Mouse (Mus musculus): ENCODE data around the gene B3glct. TPM values are rescaled to one million over a fixed set of nuclear protein-coding genes. Genes with fewer than 3 reads are reported as not detected.
A peak's percentile ranks its signal among the peaks of the same experiment; 100 is the strongest.

Gene B3glct
- polyA plus RNA-seq, 1 experiment, result 0.25 TPM

DNA sequence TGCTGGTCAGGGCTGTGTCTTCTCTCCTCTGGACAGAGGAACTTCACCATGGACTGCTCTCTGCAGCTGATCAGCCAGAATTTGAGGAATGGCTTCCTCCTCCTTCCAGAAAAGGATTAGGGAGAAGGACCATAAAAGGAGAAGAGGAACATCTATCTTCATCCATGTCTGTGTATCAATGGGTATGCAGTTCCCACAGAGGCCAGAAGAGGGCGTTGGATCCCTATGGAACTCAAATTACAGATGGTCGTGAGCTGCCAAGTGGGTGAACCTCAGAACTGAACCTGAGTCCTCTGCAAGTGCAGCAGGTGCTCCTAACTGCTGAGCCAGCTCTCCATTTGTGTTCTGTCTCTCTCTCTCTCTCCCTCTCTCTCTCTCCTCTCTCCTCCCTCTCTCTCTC is 15.2 kb downstream of the B3glct start:
- peaks cover 7% of the 10 kb centered on the region for H3K9me3 ChIP-seq (ENCODE audit: control insufficient read depth, low read length)
- H3K36me3 ChIP-seq (ENCODE audit: control insufficient read depth), result peaks cover 4% of the 10 kb centered on the region
- no peak overlapping the region for H3K4me3 ChIP-seq (replicated peaks)
- TF ChIP-seq TAL1 (IDR thresholded peaks at IDR 0.05; ENCODE audit: low read length), result no peak
- no peak for TF ChIP-seq GATA1 (IDR thresholded peaks at IDR 0.05; ENCODE audit: low read length)
- peaks cover 5% of the 10 kb centered on the region for H3K4me1 ChIP-seq (ENCODE audit: control insufficient read depth)
- H3K27me3 ChIP-seq (ENCODE audit: control insufficient read depth), result no peaks in the 10 kb centered on the region

DNA sequence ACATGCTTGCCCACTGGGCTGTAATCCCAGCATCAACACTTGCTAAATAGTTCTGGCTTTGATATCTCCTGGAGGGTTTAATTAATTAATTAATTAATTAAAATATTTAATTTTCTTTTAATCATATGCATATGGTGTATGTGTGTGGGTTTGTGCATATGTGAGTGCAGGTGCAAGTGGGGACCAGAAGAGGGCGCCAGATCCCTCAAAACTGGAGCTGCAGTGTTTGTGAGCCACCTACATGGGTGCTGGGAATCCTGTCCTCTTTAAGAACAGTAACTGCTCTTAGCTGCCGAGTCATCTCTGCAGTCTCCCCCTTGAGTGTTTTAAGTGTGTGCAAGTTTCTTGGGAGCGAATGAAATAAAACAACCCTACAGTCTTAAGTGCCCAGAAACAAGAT is 15.9 kb downstream of the B3glct start:
- H3K9me3 ChIP-seq (ENCODE audit: control insufficient read depth, low read length), result peaks cover 7% of the 10 kb centered on the region
- TF ChIP-seq TAL1 (IDR thresholded peaks at IDR 0.05; ENCODE audit: low read length), result no peak
- TF ChIP-seq GATA1 (IDR thresholded peaks at IDR 0.05; ENCODE audit: low read length), result no peak
- no peak overlapping the region for H3K4me3 ChIP-seq (replicated peaks)
- H3K36me3 ChIP-seq (ENCODE audit: control insufficient read depth), result peaks cover 4% of the 10 kb centered on the region
- H3K4me1 ChIP-seq (ENCODE audit: control insufficient read depth), result peaks cover 5% of the 10 kb centered on the region
- H3K27me3 ChIP-seq (ENCODE audit: control insufficient read depth), result no peaks in the 10 kb centered on the region

DNA sequence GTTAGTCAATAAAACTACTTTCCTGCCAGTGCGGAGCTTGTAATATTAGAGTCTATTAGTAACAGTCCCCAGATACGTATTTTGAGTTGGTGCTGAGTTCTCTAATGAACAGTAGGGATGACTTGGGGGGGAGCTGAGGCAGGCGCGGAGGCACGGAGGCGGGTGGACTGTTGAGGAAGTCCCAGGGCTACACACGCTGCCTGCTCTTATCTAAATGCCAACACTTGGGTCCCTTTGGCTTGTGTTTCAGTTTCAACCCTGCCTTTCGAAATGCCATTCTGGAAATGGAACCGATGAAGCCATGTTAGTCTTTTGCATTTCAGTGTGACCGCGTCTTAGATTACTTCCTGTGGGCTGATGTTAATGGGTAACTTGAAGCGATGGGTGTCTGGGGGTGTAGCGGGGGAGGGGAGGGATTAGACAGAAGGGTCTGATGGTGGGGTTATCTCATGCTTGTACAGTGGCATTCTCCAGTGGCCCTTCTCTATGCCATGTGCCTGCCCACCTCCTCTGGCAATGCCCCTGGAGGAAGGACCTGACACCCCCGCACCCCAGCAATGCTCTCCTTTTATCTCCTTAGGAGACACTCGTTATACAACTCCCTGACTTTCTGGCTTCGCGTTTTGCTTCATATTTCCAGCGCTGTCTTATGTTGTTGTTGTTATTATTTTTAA is 17.2 kb downstream of the B3glct start:
- Histone ChIP-seq H3K36me3 (ENCODE audit: control insufficient read depth) (peaks cover 4% of the 10 kb centered on the region), H3K9me3 (ENCODE audit: control insufficient read depth, low read length) (peaks cover 7% of the 10 kb centered on the region), H3K27me3 (ENCODE audit: control insufficient read depth) (no peaks in the 10 kb centered on the region), H3K4me1 (ENCODE audit: control insufficient read depth) (peaks cover 5% of the 10 kb centered on the region), H3K4me3 (replicated peaks) (peak overlapping the region; percentile 31)
- TF ChIP-seq TAL1 (IDR thresholded peaks at IDR 0.05; ENCODE audit: low read length) (no peak), GATA1 (IDR thresholded peaks at IDR 0.05; ENCODE audit: low read length) (no peak)

DNA sequence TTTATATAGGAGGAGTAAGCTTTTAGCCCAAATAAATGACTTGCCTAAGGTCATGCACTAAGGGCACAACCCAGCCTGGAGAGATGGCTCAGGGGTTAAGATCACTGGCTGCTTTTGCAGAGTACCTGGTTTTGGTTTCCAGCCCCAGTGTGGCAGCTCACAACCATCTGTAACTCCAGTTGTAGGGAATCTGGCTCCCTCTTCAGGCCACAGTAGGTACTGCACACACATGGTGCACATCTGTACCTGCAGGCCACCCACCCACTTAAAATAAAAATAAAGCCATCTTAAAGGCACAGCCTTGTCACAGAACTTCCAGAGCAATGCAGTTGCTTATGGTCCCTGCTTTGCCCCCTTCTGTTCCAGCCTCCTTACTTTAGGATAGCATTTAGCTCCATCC is 24.7 kb downstream of the B3glct start:
- TF ChIP-seq TAL1 (IDR thresholded peaks at IDR 0.05; ENCODE audit: low read length), result no peak
- TF ChIP-seq GATA1 (IDR thresholded peaks at IDR 0.05; ENCODE audit: low read length), result no peak
- Histone ChIP-seq H3K4me1 (ENCODE audit: control insufficient read depth) (no peaks in the 10 kb centered on the region), H3K27me3 (ENCODE audit: control insufficient read depth) (no peaks in the 10 kb centered on the region), H3K36me3 (ENCODE audit: control insufficient read depth) (peaks cover 13% of the 10 kb centered on the region), H3K4me3 (replicated peaks) (no peak overlapping the region), H3K9me3 (ENCODE audit: control insufficient read depth, low read length) (peaks cover 19% of the 10 kb centered on the region)

DNA sequence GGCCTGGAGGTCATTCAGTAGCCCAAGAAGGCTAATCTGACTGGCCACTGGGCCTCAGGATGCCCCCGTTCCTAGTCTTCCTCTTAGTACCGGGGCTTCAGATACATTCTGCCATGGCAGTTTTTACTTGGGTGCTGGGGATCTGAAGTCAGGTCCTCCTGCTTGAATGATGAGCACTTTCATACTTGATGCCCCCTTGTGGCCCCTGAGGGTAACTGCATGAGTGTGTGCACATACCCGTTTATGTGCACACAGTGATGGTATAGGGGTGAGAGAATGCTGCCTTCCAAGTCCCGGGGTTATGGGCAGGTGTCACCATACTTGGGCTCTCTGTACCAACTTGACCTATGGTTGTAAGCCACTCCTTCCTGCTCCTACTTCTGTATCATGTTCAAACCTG is 33.5 kb downstream of the B3glct start:
- Histone ChIP-seq H3K9me3 (ENCODE audit: control insufficient read depth, low read length) (peaks cover 18% of the 10 kb centered on the region), H3K4me3 (replicated peaks) (no peak overlapping the region), H3K27me3 (ENCODE audit: control insufficient read depth) (no peaks in the 10 kb centered on the region), H3K36me3 (ENCODE audit: control insufficient read depth) (peaks cover 19% of the 10 kb centered on the region), H3K4me1 (ENCODE audit: control insufficient read depth) (no peaks in the 10 kb centered on the region)
- TF ChIP-seq GATA1 (IDR thresholded peaks at IDR 0.05; ENCODE audit: low read length), result no peak
- no peak for TF ChIP-seq TAL1 (IDR thresholded peaks at IDR 0.05; ENCODE audit: low read length)

DNA sequence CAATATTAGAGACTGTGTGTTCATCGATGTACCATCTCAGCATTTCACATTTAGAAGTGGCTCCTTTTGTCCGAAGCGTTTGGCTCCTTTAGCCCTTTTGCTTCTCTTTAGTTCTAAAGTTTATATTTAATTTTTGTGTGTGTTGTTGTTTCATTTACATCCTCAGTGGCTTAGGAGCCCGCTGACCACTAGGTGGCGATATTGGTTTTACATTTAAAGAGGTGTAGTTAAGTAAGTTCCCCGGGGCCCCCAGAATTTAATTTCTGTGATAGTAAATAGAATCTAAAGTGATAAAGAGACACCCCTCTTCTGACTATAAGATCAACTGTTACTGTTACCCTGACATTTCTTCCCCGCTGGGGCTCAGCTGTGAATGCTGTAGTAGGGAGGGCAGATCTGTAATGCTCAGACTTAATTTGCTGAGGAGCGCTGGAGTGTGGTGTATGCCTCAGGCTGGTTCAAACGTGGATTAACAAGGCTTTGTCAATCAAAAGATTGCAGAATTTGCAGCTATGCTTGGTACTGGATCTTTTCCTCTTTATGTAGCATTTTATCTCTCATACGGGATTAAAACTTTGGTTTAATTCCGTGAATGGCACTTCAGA is 35.2 kb downstream of the B3glct start:
- H3K4me1 ChIP-seq (ENCODE audit: control insufficient read depth), result no peaks in the 10 kb centered on the region
- H3K4me3 ChIP-seq (replicated peaks), result no peak overlapping the region
- peaks cover 10% of the 10 kb centered on the region for H3K36me3 ChIP-seq (ENCODE audit: control insufficient read depth)
- peaks cover 7% of the 10 kb centered on the region for H3K9me3 ChIP-seq (ENCODE audit: control insufficient read depth, low read length)
- TF ChIP-seq TAL1 (IDR thresholded peaks at IDR 0.05; ENCODE audit: low read length) (no peak), GATA1 (IDR thresholded peaks at IDR 0.05; ENCODE audit: low read length) (no peak)
- H3K27me3 ChIP-seq (ENCODE audit: control insufficient read depth), result no peaks in the 10 kb centered on the region

DNA sequence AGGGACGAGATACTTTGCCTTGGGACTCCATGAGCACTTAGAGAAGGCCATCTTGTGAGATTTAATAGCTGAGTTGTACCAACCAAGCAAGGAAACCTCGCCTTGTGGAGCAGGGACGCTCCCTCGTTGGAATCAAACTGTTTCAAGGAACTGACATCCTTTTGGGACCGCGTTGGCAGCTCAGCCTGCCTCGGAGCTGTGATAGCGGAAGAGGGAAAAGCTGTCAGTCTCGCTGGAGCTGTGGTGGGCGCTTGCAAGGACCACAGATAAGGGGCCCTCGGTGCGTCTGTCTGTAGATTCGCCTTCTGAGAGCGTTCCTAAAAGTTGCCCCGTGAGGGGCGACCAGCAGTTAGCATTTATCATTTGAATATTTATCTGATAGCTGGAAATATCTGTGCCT is 35.8 kb downstream of the B3glct start:
- peaks cover 5% of the 10 kb centered on the region for H3K36me3 ChIP-seq (ENCODE audit: control insufficient read depth)
- no peaks in the 10 kb centered on the region for H3K4me1 ChIP-seq (ENCODE audit: control insufficient read depth)
- H3K4me3 ChIP-seq (replicated peaks), result no peak overlapping the region
- H3K27me3 ChIP-seq (ENCODE audit: control insufficient read depth), result no peaks in the 10 kb centered on the region
- H3K9me3 ChIP-seq (ENCODE audit: control insufficient read depth, low read length), result peaks cover 2% of the 10 kb centered on the region
- TF ChIP-seq TAL1 (IDR thresholded peaks at IDR 0.05; ENCODE audit: low read length), result no peak
- no peak for TF ChIP-seq GATA1 (IDR thresholded peaks at IDR 0.05; ENCODE audit: low read length)

DNA sequence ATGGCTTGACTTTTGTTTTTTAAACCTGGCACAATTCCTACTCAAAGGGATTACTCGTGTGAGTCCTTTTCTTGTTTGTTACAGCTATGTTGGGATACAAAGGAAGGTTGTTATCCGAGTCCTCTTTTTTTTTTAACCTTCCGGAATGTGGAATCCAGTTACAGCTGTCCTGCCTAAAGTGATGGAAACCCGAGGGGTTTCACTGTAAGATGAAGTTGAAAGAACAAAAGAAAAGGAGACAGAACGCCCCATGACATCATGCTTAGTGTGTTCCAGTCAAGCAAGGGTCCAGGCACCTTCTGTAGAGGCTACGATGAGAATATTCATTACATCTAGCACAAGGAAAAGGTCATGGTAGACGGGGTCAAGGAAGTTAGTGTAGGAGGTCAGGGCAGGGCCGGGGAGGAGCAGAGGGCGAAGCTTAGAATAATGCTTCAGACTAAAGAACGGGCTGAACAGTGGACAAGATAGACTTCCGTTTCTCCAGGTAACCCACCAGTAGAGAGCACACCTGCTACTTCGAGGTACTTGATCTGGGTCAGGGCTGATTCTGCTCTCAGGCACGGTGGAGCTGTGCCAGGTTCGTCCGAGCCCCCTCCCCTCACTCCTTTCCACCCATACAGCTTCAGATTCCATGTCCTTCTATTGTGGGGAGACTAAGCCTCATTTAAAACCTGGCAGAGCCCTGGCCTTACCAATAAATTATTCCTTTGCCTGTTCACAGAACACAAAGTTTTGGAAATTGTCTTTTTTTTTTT is 37.7 kb downstream of the B3glct start:
- no peak overlapping the region for H3K4me3 ChIP-seq (replicated peaks)
- TF ChIP-seq GATA1 (IDR thresholded peaks at IDR 0.05; ENCODE audit: low read length), result no peak
- TF ChIP-seq TAL1 (IDR thresholded peaks at IDR 0.05; ENCODE audit: low read length), result no peak
- no peaks in the 10 kb centered on the region for H3K9me3 ChIP-seq (ENCODE audit: control insufficient read depth, low read length)
- H3K4me1 ChIP-seq (ENCODE audit: control insufficient read depth), result no peaks in the 10 kb centered on the region
- H3K27me3 ChIP-seq (ENCODE audit: control insufficient read depth), result no peaks in the 10 kb centered on the region
- peaks cover 2% of the 10 kb centered on the region; the same call in 1 of the 2 replicates for H3K36me3 ChIP-seq (ENCODE audit: control insufficient read depth)

DNA sequence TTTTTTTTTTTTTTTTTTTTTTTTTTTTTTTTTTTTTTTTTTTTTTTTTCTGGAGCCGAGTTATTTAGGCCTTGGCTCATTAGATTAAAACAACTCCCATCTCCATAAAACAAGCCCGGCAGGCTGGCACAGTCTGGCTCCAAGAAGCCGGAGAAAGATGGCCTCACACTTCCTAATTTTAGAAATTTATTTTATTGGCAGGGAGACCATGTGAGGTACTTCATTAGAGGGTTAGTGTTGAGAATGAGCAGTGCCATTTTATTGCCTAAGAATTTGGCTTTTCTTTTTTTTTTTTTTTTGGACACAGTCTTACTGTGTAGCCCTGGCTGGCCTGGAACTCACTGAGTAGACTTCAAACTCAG is 38.3 kb downstream of the B3glct start:
- Histone ChIP-seq H3K27me3 (ENCODE audit: control insufficient read depth) (no peaks in the 10 kb centered on the region), H3K9me3 (ENCODE audit: control insufficient read depth, low read length) (no peaks in the 10 kb centered on the region), H3K4me1 (ENCODE audit: control insufficient read depth) (no peaks in the 10 kb centered on the region), H3K36me3 (ENCODE audit: control insufficient read depth) (peaks cover 2% of the 10 kb centered on the region; the same call in 1 of the 2 replicates), H3K4me3 (replicated peaks) (no peak overlapping the region)
- TF ChIP-seq GATA1 (IDR thresholded peaks at IDR 0.05; ENCODE audit: low read length), result no peak
- no peak for TF ChIP-seq TAL1 (IDR thresholded peaks at IDR 0.05; ENCODE audit: low read length)
